Mouse (Mus musculus) MEL (cell line): ENCODE results near the gene Prkcd. TPM values are rescaled to one million over a fixed set of nuclear protein-coding genes. Genes with fewer than 3 reads are reported as not detected.

Experiments used
- DNase-seq: peaks from one replicate; pipeline ENCODE4 v3.0.0; 2011; ENCODE audit warnings: low read depth, low spot score
- H3K27ac ChIP-seq: 2 replicates; pipeline ENCODE4 v1.5.1; 2012; ENCODE audit warnings: low read depth, mild to moderate bottlenecking, control low read depth, low read length, moderate library complexity; ENCODE audit not compliant: control insufficient read depth
- H3K27me3 ChIP-seq, 2 experiments: fragments of 150-350 bp in 1 of 2; sonication (generic) in 1 of 2; 2 replicates each; pipeline ENCODE4 v1.6.1; 2012; ENCODE audit warnings: low read length in 2 of 2, mild to moderate bottlenecking in 2 of 2, improper control_type of control experiment in 1 of 2, moderate library complexity in 1 of 2; ENCODE audit not compliant: insufficient read depth in 2 of 2, control insufficient read depth in 1 of 2
- H3K36me3 ChIP-seq, 2 experiments: 2 replicates each; pipeline ENCODE4 v1.6.1; 2012 to 2014; ENCODE audit warnings: low read length in 2 of 2, improper control_type of control experiment in 1 of 2, inconsistent platforms in 1 of 2, mild to moderate bottlenecking in 1 of 2; ENCODE audit not compliant: insufficient read depth in 2 of 2, control insufficient read depth in 1 of 2
- H3K4me1 ChIP-seq, 2 experiments: fragments of 150-350 bp in 1 of 2; sonication (generic) in 1 of 2; 2 replicates each; pipeline ENCODE4 v1.6.1; 2012; ENCODE audit warnings: low read length in 2 of 2, improper control_type of control experiment in 1 of 2, mild to moderate bottlenecking in 1 of 2; ENCODE audit not compliant: insufficient read depth in 2 of 2, control insufficient read depth in 1 of 2
- H3K4me3 ChIP-seq, 2 experiments: fragments of 150-350 bp in 1 of 2; sonication (generic) in 1 of 2; 2 replicates each; pipeline ENCODE4 v1.5.1; 2012; ENCODE audit warnings: low read depth in 2 of 2, low read length in 2 of 2, mild to moderate bottlenecking in 2 of 2, moderate library complexity in 2 of 2, control low read depth in 1 of 2, improper control_type of control experiment in 1 of 2; ENCODE audit not compliant: control insufficient read depth in 1 of 2, insufficient read depth in 1 of 2
- H3K79me2 ChIP-seq: 2 replicates; pipeline ENCODE4 v1.6.1; 2012; ENCODE audit warnings: mild to moderate bottlenecking, low read length, moderate library complexity; ENCODE audit not compliant: control insufficient read depth, poor library complexity, insufficient read depth
- H3K9ac ChIP-seq: 2 replicates; pipeline ENCODE4 v1.6.1; 2012; ENCODE audit warnings: low read depth, mild to moderate bottlenecking, control low read depth, low read length, moderate library complexity; ENCODE audit not compliant: control insufficient read depth, poor library complexity, severe bottlenecking
- H3K9me3 ChIP-seq: fragments of 150-350 bp; sonication (generic); replicated peaks from 2 replicates; pipeline ENCODE4 v1.6.1; 2012; ENCODE audit warnings: mild to moderate bottlenecking, low read length, improper control_type of control experiment, moderate library complexity; ENCODE audit not compliant: insufficient read depth
- BHLHE40 ChIP-seq: IDR thresholded peaks from 2 replicates; pipeline ENCODE4 v1.6.1; 2012; ENCODE audit warnings: low read depth, mild to moderate bottlenecking, inconsistent platforms, low read length, improper control_type of control experiment, borderline replicate concordance
- CHD2 ChIP-seq: IDR thresholded peaks from 2 replicates; pipeline ENCODE4 v1.6.1; 2011; ENCODE audit warnings: low read length, improper control_type of control experiment
- CTCF ChIP-seq, 3 experiments: IDR thresholded peaks in 2 of 3; conservative IDR thresholded peaks in 1 of 3; 2 replicates each; pipeline ENCODE4 v1.5.1; 2011 to 2012; ENCODE audit warnings: low read length in 3 of 3, low read depth in 2 of 3, mild to moderate bottlenecking in 2 of 3, improper control_type of control experiment in 1 of 3, inconsistent platforms in 1 of 3, mixed read lengths in 1 of 3, moderate library complexity in 1 of 3; ENCODE audit not compliant: control insufficient read depth in 1 of 3, insufficient read depth in 1 of 3, poor library complexity in 1 of 3, severe bottlenecking in 1 of 3
- ELF1 ChIP-seq: IDR thresholded peaks from 2 replicates; pipeline ENCODE4 v1.6.1; 2014; ENCODE audit warnings: low read depth, mild to moderate bottlenecking, inconsistent platforms, low read length, improper control_type of control experiment, moderate library complexity
- ETS1 ChIP-seq: IDR thresholded peaks from 2 replicates; pipeline ENCODE4 v1.6.1; 2012; ENCODE audit warnings: low read depth, mild to moderate bottlenecking, inconsistent platforms, low read length, improper control_type of control experiment, moderate library complexity
- GABPA ChIP-seq: IDR thresholded peaks from 2 replicates; pipeline ENCODE4 v1.6.1; 2012; ENCODE audit warnings: low read depth, mild to moderate bottlenecking, inconsistent platforms, low read length, improper control_type of control experiment, moderate library complexity
- GATA1 ChIP-seq: IDR thresholded peaks from 2 replicates; pipeline ENCODE4 v1.6.1; 2011; ENCODE audit warnings: low read depth, low read length, improper control_type of control experiment
- HCFC1 ChIP-seq: IDR thresholded peaks from 2 replicates; pipeline ENCODE4 v1.6.1; 2012; ENCODE audit warnings: low read depth, mild to moderate bottlenecking, inconsistent platforms, low read length, improper control_type of control experiment, moderate library complexity
- JUND ChIP-seq: IDR thresholded peaks from 2 replicates; pipeline ENCODE4 v1.6.1; 2011; ENCODE audit warnings: low read depth, mild to moderate bottlenecking, improper control_type of control experiment, low read length
- KAT2A ChIP-seq: conservative IDR thresholded peaks from 2 replicates; pipeline ENCODE4 v1.6.1; 2012; ENCODE audit warnings: low read depth, low read length, improper control_type of control experiment, inconsistent platforms
- MAFK ChIP-seq: IDR thresholded peaks from 2 replicates; pipeline ENCODE4 v1.6.1; 2011; ENCODE audit warnings: low read depth, mild to moderate bottlenecking, low read length, improper control_type of control experiment, borderline replicate concordance
- MAX ChIP-seq: IDR thresholded peaks from 2 replicates; pipeline ENCODE4 v1.6.1; 2011; ENCODE audit warnings: low read length, improper control_type of control experiment
- MXI1 ChIP-seq: IDR thresholded peaks from 2 replicates; pipeline ENCODE4 v1.6.1; 2011; ENCODE audit warnings: mild to moderate bottlenecking, low read depth, low read length, improper control_type of control experiment
- NELFE ChIP-seq: IDR thresholded peaks from 2 replicates; pipeline ENCODE4 v1.6.1; 2011; ENCODE audit warnings: low read depth, low read length, improper control_type of control experiment
- NRF1 ChIP-seq: IDR thresholded peaks from 2 replicates; pipeline ENCODE4 v1.6.1; 2014; ENCODE audit warnings: low read depth, mild to moderate bottlenecking, inconsistent platforms, low read length, improper control_type of control experiment, moderate library complexity; ENCODE audit not compliant: poor library complexity, insufficient read depth, severe bottlenecking
- POLR2A ChIP-seq, 2 experiments: IDR thresholded peaks; 2 replicates each; pipeline ENCODE4 v1.6.1; 2011 to 2012; ENCODE audit warnings: low read length in 2 of 2, mild to moderate bottlenecking in 2 of 2, control low read depth in 1 of 2, improper control_type of control experiment in 1 of 2, low read depth in 1 of 2, moderate library complexity in 1 of 2; ENCODE audit not compliant: control insufficient read depth in 1 of 2, insufficient read depth in 1 of 2, poor library complexity in 1 of 2
- POLR2AphosphoS2 ChIP-seq: IDR thresholded peaks from 2 replicates; pipeline ENCODE4 v1.6.1; 2011; ENCODE audit warnings: low read length, improper control_type of control experiment
- RAD21 ChIP-seq: IDR thresholded peaks from 2 replicates; pipeline ENCODE4 v1.6.1; 2011; ENCODE audit warnings: mild to moderate bottlenecking, low read depth, low read length, improper control_type of control experiment
- RCOR1 ChIP-seq: IDR thresholded peaks from 2 replicates; pipeline ENCODE4 v1.6.1; 2012; ENCODE audit warnings: low read depth, mild to moderate bottlenecking, inconsistent platforms, low read length, improper control_type of control experiment
- SIN3A ChIP-seq: IDR thresholded peaks from 2 replicates; pipeline ENCODE4 v1.6.1; 2012; ENCODE audit warnings: low read length, improper control_type of control experiment, inconsistent platforms
- SMC3 ChIP-seq: IDR thresholded peaks from 2 replicates; pipeline ENCODE4 v1.6.1; 2011; ENCODE audit warnings: low read depth, low read length, improper control_type of control experiment
- TAL1 ChIP-seq: IDR thresholded peaks from 2 replicates; pipeline ENCODE4 v1.6.1; 2012; ENCODE audit warnings: mild to moderate bottlenecking, inconsistent platforms, low read length, moderate library complexity, mixed read lengths
- TBP ChIP-seq: IDR thresholded peaks from 2 replicates; pipeline ENCODE4 v1.8.0; 2011; ENCODE audit warnings: low read depth, low read length, improper control_type of control experiment
- TCF12 ChIP-seq: IDR thresholded peaks from 2 replicates; pipeline ENCODE4 v1.6.1; 2014; ENCODE audit warnings: low read depth, mild to moderate bottlenecking, inconsistent platforms, low read length, improper control_type of control experiment, moderate library complexity
- UBTF ChIP-seq: IDR thresholded peaks from 2 replicates; pipeline ENCODE4 v1.6.1; 2012; ENCODE audit warnings: low read depth, mild to moderate bottlenecking, inconsistent platforms, low read length, improper control_type of control experiment, moderate library complexity, borderline replicate concordance; ENCODE audit not compliant: insufficient read depth
- USF1 ChIP-seq: IDR thresholded peaks from 2 replicates; pipeline ENCODE4 v1.6.1; 2014; ENCODE audit warnings: low read depth, mild to moderate bottlenecking, inconsistent platforms, low read length, improper control_type of control experiment, moderate library complexity
- ZC3H11A ChIP-seq: IDR thresholded peaks from 2 replicates; pipeline ENCODE4 v1.6.1; 2012; ENCODE audit warnings: low read depth, mild to moderate bottlenecking, inconsistent platforms, low read length, improper control_type of control experiment
- ZKSCAN1 ChIP-seq: IDR thresholded peaks from 2 replicates; pipeline ENCODE4 v1.6.1; 2012; ENCODE audit warnings: low read depth, mild to moderate bottlenecking, inconsistent platforms, low read length, improper control_type of control experiment, moderate library complexity
- ZMIZ1 ChIP-seq: IDR thresholded peaks from 2 replicates; pipeline ENCODE4 v1.6.1; 2012; ENCODE audit warnings: low read depth, mild to moderate bottlenecking, inconsistent platforms, low read length, improper control_type of control experiment, moderate library complexity
- ZNF384 ChIP-seq: IDR thresholded peaks from 2 replicates; pipeline ENCODE4 v1.6.1; 2012; ENCODE audit warnings: low read depth, mild to moderate bottlenecking, inconsistent platforms, low read length, improper control_type of control experiment
- polyA plus RNA-seq, 2 experiments: library from polyadenylated mRNA; stranded (reverse) in 1 of 2; unstranded in 1 of 2; fragments of >175 nt in 1 of 2; fragments of >200 nt in 1 of 2; gene quantifications; 2 replicates each; pipeline versions ENCODE4 v1.2.1 to v1.2.4; 2012; ENCODE audit warnings: low replicate concordance in 2 of 2, low read depth in 1 of 2; ENCODE audit not compliant: insufficient read length in 2 of 2, insufficient read depth in 1 of 2, missing spikeins in 1 of 2
- total RNA-seq: library from RNA; depleted of rRNA; stranded (reverse); fragments of 300-350 nt; gene quantifications from 2 replicates; pipeline ENCODE4 v1.2.3, GENCODE M21; 2012

The Prkcd gene
- total and polyA plus RNA-seq, 3 experiments: 33.9 to 72.7 TPM; not detected in 1

GRCm38 (mm10) chr14:30586780-30587461, 39.1 kb downstream of the Prkcd start:
- no peaks in the 10 kb centered on the region for H3K27me3 ChIP-seq
- no peaks in the 10 kb centered on the region for H3K79me2 ChIP-seq
- H3K9ac ChIP-seq: no peak overlapping the region
- peaks cover 0 to 3% of the 10 kb centered on the region in 2 experiments; a peak in 1 of 4 replicates for H3K36me3 ChIP-seq
- DNase-seq: peak; percentile 37
- H3K4me1 ChIP-seq: peaks cover 0 to 13% of the 10 kb centered on the region in 2 experiments; a peak in 2 of 4 replicates
- no peak overlapping the region for H3K4me3 ChIP-seq
- H3K27ac ChIP-seq: no peak overlapping the region
- no peaks in the 10 kb centered on the region for H3K9me3 ChIP-seq
- TF ChIP-seq MXI1 (no peak), MAFK (no peak), CHD2 (no peak), ZKSCAN1 (no peak), NRF1 (no peak), KAT2A (no peak), GABPA (no peak), POLR2AphosphoS2 (no peak), MAX (no peak)

DNA sequence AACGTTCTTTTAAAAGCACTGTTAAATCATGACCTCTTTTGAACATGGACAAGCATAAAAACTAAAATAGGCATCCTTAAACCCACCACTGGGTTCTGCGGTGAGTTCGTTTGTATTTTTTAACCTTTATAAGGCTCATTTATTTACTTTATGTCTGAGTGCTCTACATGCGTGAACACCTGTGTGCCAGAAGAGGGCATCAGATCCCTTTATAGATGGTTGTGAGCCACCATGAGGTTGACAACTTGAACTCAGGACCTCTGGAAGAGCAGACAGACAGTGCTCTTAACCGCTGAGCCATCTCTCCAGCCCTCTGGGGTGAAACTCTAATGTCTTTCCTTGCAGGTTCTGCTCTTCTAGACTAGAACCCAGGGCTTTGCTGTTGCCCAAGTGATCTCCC, 40.7 kb downstream of the Prkcd start:
- H3K4me1 ChIP-seq: peaks cover under 1 to 16% of the 10 kb centered on the region in 2 experiments; a peak in 3 of 4 replicates
- no peaks in the 10 kb centered on the region for H3K79me2 ChIP-seq
- H3K27me3 ChIP-seq: no peaks in the 10 kb centered on the region
- no peak overlapping the region for H3K27ac ChIP-seq
- no peaks in the 10 kb centered on the region for H3K9me3 ChIP-seq
- DNase-seq: peak; percentile 41
- no peak overlapping the region for H3K9ac ChIP-seq
- peak; percentile 44 for TF ChIP-seq SMC3
- no peak for TF ChIP-seq ETS1
- peak; percentile 30 to 52 (median 33); a peak in 5 of 6 replicates for TF ChIP-seq CTCF (IDR thresholded peaks at IDR 0.05 in 2 of 3, conservative IDR thresholded peaks at IDR 0.05 in 1 of 3; ENCODE audit: control insufficient read depth in 1 of 3, insufficient read depth in 1 of 3, low read depth in 2 of 3, low read length in 3 of 3, poor library complexity in 1 of 3, severe bottlenecking in 1 of 3)
- no peak for TF ChIP-seq TAL1
- no peak for TF ChIP-seq GATA1
- no peak for TF ChIP-seq POLR2A (IDR thresholded peaks at IDR 0.05; ENCODE audit: control insufficient read depth in 1 of 2, insufficient read depth in 1 of 2, low read depth in 1 of 2, low read length in 2 of 2, poor library complexity in 1 of 2)
- TF ChIP-seq SIN3A: no peak
- TF ChIP-seq TBP: no peak
- no peak for TF ChIP-seq ZNF384
- TF ChIP-seq RAD21: peak; percentile 58
- TF ChIP-seq UBTF: no peak
- no peak for TF ChIP-seq MAFK
- TF ChIP-seq JUND: no peak
- TF ChIP-seq GABPA: no peak
- TF ChIP-seq NELFE: no peak
- no peak for TF ChIP-seq ZMIZ1
- peak; percentile 44 for TF ChIP-seq ZC3H11A
- no peak for TF ChIP-seq KAT2A
- no peak for TF ChIP-seq NRF1
- TF ChIP-seq RCOR1: no peak
- TF ChIP-seq CHD2: no peak
- TF ChIP-seq USF1: no peak
- no peak for TF ChIP-seq HCFC1
- no peak for TF ChIP-seq MAX
- TF ChIP-seq BHLHE40: no peak
- no peak for TF ChIP-seq ELF1
- TF ChIP-seq TCF12: no peak
- TF ChIP-seq, all 39 proteins: peak for 4
- Histone ChIP-seq H3K4me3 (no peak overlapping the region), H3K36me3 (peaks cover 0 to 6% of the 10 kb centered on the region in 2 experiments; a peak in 1 of 4 replicates)
